Mouse (Mus musculus) heart, embryonic 14.5 days (tissue): ENCODE results near the gene Tulp2. TPM values are rescaled to one million over a fixed set of nuclear protein-coding genes. Genes with fewer than 3 reads are reported as not detected.

Source experiments
- ATAC-seq: fragments of 200-750 bp; cut with Nextera tagmentation; 2 replicates; pipeline ENCODE4 v1.8.0; 2017; ENCODE audit warnings: low read depth, moderate TSS enrichment; ENCODE audit not compliant: insufficient number of reproducible peaks, insufficient read depth, low FRiP score
- H3K27ac ChIP-seq, 2 experiments: fragments of 200-500 bp in 1 of 2; fragments of 300-500 bp in 1 of 2; sonication (generic) in 1 of 2; replicated peaks in 1 of 2; 2 replicates each; pipeline ENCODE4 v1.5.1; 2012 to 2014; ENCODE audit warnings: low read depth in 2 of 2, low read length in 2 of 2, control low read depth in 1 of 2, mild to moderate bottlenecking in 1 of 2, mixed read lengths in 1 of 2; ENCODE audit not compliant: control insufficient read depth in 1 of 2, insufficient read depth in 1 of 2
- H3K27me3 ChIP-seq: fragments of 300-500 bp; sonication (generic); 2 replicates; pipeline ENCODE4 v1.6.1; 2014; ENCODE audit warnings: mild to moderate bottlenecking, low read length, control low read depth; ENCODE audit not compliant: control insufficient read depth, insufficient read depth
- H3K36me3 ChIP-seq: fragments of 300-500 bp; sonication (generic); 2 replicates; pipeline ENCODE4 v1.6.1; 2014; ENCODE audit warnings: mild to moderate bottlenecking, control low read depth, low read length, mixed read lengths; ENCODE audit not compliant: control insufficient read depth, insufficient read depth
- H3K4me1 ChIP-seq, 2 experiments: fragments of 200-500 bp in 1 of 2; fragments of 300-500 bp in 1 of 2; sonication (generic) in 1 of 2; 2 replicates each; pipeline ENCODE4 v1.6.1; 2012 to 2014; ENCODE audit warnings: low read length in 2 of 2, control low read depth in 1 of 2, mixed read lengths in 1 of 2; ENCODE audit not compliant: control insufficient read depth in 2 of 2, insufficient read depth in 2 of 2
- H3K4me2 ChIP-seq: fragments of 300-500 bp; sonication (generic); 2 replicates; pipeline ENCODE4 v1.6.1; 2014; ENCODE audit warnings: mild to moderate bottlenecking, low read length
- H3K4me3 ChIP-seq, 2 experiments: fragments of 200-500 bp in 1 of 2; fragments of 300-500 bp in 1 of 2; sonication (generic) in 1 of 2; 2 replicates each; pipeline ENCODE4 v1.5.1; 2012 to 2014; ENCODE audit warnings: low read length in 2 of 2, mild to moderate bottlenecking in 2 of 2, control low read depth in 1 of 2, low read depth in 1 of 2, moderate library complexity in 1 of 2; ENCODE audit not compliant: control insufficient read depth in 1 of 2, insufficient read depth in 1 of 2
- H3K9ac ChIP-seq: fragments of 300-500 bp; sonication (generic); 2 replicates; pipeline ENCODE4 v1.6.1; 2014; ENCODE audit warnings: mild to moderate bottlenecking, low read length
- H3K9me3 ChIP-seq: fragments of 300-500 bp; sonication (generic); 2 replicates; pipeline ENCODE4 v1.6.1; 2016; ENCODE audit warnings: low read length, control low read depth; ENCODE audit not compliant: control insufficient read depth
- WGBS: fragments of 180-500 bp; shearing (Covaris S2); extraction: QIAGEN DNeasy Blood & Tissue Kit; methylation state at CpG from one replicate; pipeline ENCODE4 v1.1.7; 2014; 5-methylcytosine and 5-hydroxymethylcytosine counted together
- polyA plus RNA-seq: library from polyadenylated mRNA; unstranded; fragments of >200 nt; fragmentation: Nextera tagmentation; extraction: Ambion mirVana; gene quantifications from 2 replicates; pipeline ENCODE4 v1.2.1, GENCODE M21; 2014

Gene Tulp2
- polyA plus RNA-seq, 1 experiment from 2014 or later: 0.42 TPM

DNA sequence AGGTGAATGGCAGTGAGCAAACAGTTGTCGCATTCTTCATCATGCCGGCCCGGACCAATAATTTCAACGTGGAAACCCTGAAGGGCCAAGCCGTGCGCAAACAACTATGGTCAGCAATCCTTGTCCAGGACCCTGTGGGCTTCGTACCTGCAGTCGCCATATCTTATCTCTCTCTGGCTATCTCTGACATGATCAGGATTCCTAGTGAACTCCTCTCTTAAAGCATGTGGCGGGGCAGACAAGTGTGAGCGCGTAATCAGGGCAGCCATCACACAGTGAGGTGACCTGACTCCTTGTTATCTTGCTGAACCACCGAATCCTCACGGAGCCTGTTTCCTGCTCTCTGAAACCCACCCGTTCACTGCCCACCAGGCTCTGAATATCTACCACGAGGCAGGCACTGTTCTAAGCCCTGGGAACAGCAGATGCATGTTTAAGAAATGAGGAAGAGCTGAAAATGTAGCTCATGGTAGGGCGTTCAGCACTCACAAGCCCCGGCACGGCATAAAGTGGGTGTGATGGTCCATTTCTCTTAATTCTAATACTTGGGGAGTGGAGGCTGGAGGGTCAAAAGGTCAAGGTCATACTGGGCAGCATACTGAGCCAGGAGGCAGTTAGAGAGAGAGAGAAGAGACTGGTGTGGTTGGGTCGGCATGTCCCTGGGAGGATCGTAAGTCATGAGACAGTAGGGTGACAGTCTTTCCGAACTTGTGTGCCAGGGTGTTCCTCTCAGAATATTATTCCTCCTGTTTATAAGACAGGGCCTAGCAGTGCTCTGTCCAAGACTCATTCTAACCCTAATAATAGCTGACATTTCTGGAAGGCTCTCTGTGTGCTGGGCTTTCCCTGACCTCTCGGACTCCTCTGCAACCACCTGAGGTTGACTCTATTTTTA, 37.9 kb upstream of the Tulp2 start:
- Histone ChIP-seq H3K4me1 (no peaks in the 10 kb centered on the region), H3K27me3 (no peaks in the 10 kb centered on the region), H3K4me2 (no peak overlapping the region), H3K27ac (no peak overlapping the region), H3K9ac (no peak overlapping the region), H3K4me3 (no peak overlapping the region), H3K36me3 (peaks cover 87% of the 10 kb centered on the region), H3K9me3 (no peaks in the 10 kb centered on the region)
- no peak for ATAC-seq
- 73% methylated on average over 22 of the region's 22 CpGs for WGBS

DNA sequence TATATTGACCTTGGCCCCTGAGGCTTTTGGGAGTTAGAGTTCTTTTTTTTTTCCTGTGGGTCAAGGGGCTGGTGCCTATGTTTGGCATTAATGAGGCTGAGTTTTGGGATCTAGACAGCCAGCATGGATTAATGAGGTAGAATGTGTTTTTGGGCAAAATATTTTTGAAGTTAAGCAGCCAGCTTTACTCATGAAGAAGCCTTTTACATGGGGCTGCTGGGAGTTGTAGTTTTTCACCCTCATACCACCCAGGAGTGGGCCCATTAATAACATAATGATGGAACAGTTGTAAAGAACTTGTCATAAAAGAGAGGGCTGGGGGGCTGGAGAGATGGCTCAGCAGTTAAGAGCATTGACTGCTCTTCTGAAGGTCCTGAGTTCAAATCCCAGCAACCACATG, 35.1 kb upstream of the Tulp2 start:
- H3K27me3 ChIP-seq: no peaks in the 10 kb centered on the region
- H3K9ac ChIP-seq: no peak overlapping the region
- no peak for ATAC-seq
- H3K4me3 ChIP-seq: no peak overlapping the region
- H3K4me1 ChIP-seq: no peaks in the 10 kb centered on the region
- H3K9me3 ChIP-seq: no peaks in the 10 kb centered on the region
- no peak overlapping the region for H3K27ac ChIP-seq
- no peak overlapping the region for H3K4me2 ChIP-seq
- peaks cover 77% of the 10 kb centered on the region for H3K36me3 ChIP-seq

GRCm38 (mm10) chr7:45447325-45447990, 34.2 kb upstream of the Tulp2 start:
- no peaks in the 10 kb centered on the region for H3K4me1 ChIP-seq
- no peak overlapping the region for H3K4me2 ChIP-seq
- H3K27me3 ChIP-seq: no peaks in the 10 kb centered on the region
- no peak overlapping the region for H3K4me3 ChIP-seq
- 31% methylated on average over 11 of the region's 11 CpGs for WGBS
- no peaks in the 10 kb centered on the region for H3K9me3 ChIP-seq
- peak overlapping the region; percentile 22; the same call in 1 of the 2 replicates for H3K9ac ChIP-seq
- no peak overlapping the region; a peak in 1 of 4 replicates for H3K27ac ChIP-seq
- no peak for ATAC-seq
- peaks cover 78% of the 10 kb centered on the region for H3K36me3 ChIP-seq

GRCm38 (mm10) chr7:45449974-45450373, 31.7 kb upstream of the Tulp2 start:
- no peak for ATAC-seq
- Histone ChIP-seq H3K4me2 (no peak overlapping the region), H3K27me3 (no peaks in the 10 kb centered on the region), H3K36me3 (peaks cover 78% of the 10 kb centered on the region), H3K4me3 (no peak overlapping the region), H3K9ac (no peak overlapping the region), H3K4me1 (no peaks in the 10 kb centered on the region), H3K9me3 (no peaks in the 10 kb centered on the region), H3K27ac (no peak overlapping the region)
- 94% methylated on average over 1 of the region's 1 CpGs for WGBS

DNA sequence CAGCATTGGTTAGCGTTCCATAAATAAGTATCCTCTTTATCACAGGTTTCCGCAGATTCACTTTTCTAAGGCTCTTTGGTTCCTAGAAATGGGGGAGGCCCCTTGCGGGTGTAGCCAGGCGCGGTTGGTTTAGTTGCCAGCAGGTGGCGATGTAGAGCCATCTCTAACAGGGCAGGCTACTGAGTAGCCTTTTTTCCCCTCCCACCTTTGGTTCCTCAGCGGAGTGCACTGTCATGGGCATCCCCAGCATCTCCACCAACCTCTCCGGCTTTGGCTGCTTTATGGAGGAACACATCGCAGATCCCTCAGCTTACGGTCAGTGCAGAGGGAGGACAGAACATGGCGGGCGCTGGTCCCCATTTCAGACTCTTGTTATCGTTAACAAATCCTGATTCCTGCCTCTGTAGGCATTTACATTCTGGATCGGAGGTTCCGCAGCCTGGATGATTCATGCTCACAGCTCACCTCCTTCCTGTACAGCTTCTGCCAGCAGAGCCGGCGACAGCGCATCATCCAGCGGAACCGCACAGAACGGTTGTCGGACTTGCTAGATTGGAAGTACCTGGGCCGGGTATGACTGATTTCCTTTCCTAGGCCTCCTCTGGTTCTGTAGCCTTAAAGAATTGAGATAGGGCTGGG, 30.2 kb upstream of the Tulp2 start:
- H3K27ac ChIP-seq: no peak overlapping the region

DNA sequence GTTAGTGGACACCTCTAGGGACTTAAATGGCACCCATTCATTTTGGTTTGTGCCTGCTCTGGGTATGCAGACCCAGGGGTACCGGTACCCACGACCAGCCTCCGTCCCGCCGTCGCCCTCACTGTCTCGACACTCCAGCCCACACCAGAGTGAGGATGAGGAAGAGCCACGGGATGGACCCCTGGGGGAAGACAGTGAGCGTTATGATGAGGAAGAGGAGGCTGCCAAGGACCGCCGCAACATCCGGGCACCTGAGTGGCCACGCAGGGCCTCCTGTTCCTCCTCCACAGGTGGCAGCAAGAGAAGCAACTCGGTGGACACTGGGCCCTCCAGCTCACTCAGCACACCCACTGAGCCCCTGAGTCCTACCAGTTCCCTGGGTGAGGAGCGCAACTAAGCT, 26.7 kb upstream of the Tulp2 start:
- no peak for ATAC-seq
- peaks cover 9 to 19% of the 10 kb centered on the region in 2 experiments for H3K4me1 ChIP-seq
- WGBS: 86% methylated on average over 15 of the region's 15 CpGs
- peaks cover 64% of the 10 kb centered on the region for H3K36me3 ChIP-seq
- no peaks in the 10 kb centered on the region for H3K9me3 ChIP-seq
- H3K4me2 ChIP-seq: no peak overlapping the region
- no peak overlapping the region for H3K27ac ChIP-seq
- H3K9ac ChIP-seq: no peak overlapping the region
- H3K27me3 ChIP-seq: no peaks in the 10 kb centered on the region
- no peak overlapping the region for H3K4me3 ChIP-seq

More for the DNA sequence above, 30.2 kb upstream of the Tulp2 start:
- peaks cover 70% of the 10 kb centered on the region for H3K36me3 ChIP-seq
- ATAC-seq: no peak
- H3K9me3 ChIP-seq: no peaks in the 10 kb centered on the region
- no peaks in the 10 kb centered on the region for H3K27me3 ChIP-seq
- no peak overlapping the region for H3K9ac ChIP-seq
- peaks cover 0 to under 1% of the 10 kb centered on the region in 2 experiments; a peak in 1 of 4 replicates for H3K4me1 ChIP-seq
- no peak overlapping the region for H3K4me2 ChIP-seq
- WGBS: 55% methylated on average over 23 of the region's 23 CpGs
- H3K4me3 ChIP-seq: no peak overlapping the region

GRCm38 (mm10) chr7:45455932-45456696, 25.6 kb upstream of the Tulp2 start:
- no peak for ATAC-seq
- Histone ChIP-seq H3K36me3 (peaks cover 62% of the 10 kb centered on the region), H3K27me3 (no peaks in the 10 kb centered on the region), H3K27ac (peak overlapping the region in 1 of 2 experiments; percentile 4; a peak in 1 of 4 replicates), H3K9me3 (no peaks in the 10 kb centered on the region), H3K4me3 (no peak overlapping the region), H3K4me2 (peak overlapping the region; percentile 90), H3K9ac (no peak overlapping the region; the same call in 1 of the 2 replicates), H3K4me1 (peaks cover 18 to 30% of the 10 kb centered on the region in 2 experiments)
- 69% methylated on average over 13 of the region's 13 CpGs for WGBS
